Mouse (Mus musculus): ENCODE data around the gene Patj. TPM values are rescaled to one million over a fixed set of nuclear protein-coding genes. Genes with fewer than 3 reads are reported as not detected.

Gene Patj
- polyA plus RNA-seq (2014; fragmentation: Illumina TruSeq; extraction: RNeasy Lipid Tissue Mini Kit (QIAGEN cat#74804); ENCODE audit: low read depth, low replicate concordance) = 5.6 TPM

GRCm38 (mm10) chr4:98395690-98396437 is at the start of gene Patj:
Gene Patj (plus strand): TSS chr4:98395785.

GRCm38 (mm10) chr4:98382716-98383424 is 12.7 kb upstream of the Patj start, which contains the start of gene Tm2d1:
Gene Tm2d1 (minus strand): TSS chr4:98383306.

GRCm38 (mm10) chr4:98726590-98727237 is 331.1 kb downstream of the Patj start, which contains the start of gene L1td1:
Gene L1td1 (plus strand): TSS chr4:98726734.

Other genes starting within 250 kb of the Patj start
- gene Tm2d1, start 12.5 kb upstream of the Patj start, polyA plus RNA-seq (2014; fragmentation: Illumina TruSeq; extraction: RNeasy Lipid Tissue Mini Kit (QIAGEN cat#74804); ENCODE audit: low read depth, low replicate concordance) = 83.5 TPM

All from liver, adult 10 weeks (tissue).